In genomic region chr15:83483482-83483881, GRCm38 (mm10) we compare ENCODE assay signal across 8 mouse cellular contexts. TPM values are rescaled to one million over a fixed set of nuclear protein-coding genes. Genes with fewer than 3 reads are reported as not detected.
DNase-seq lines count a peak whose midpoint lies in the region; ATAC-seq and TF ChIP-seq lines count a peak whose summit lies in the region.

No protein-coding gene starts in this region.

- no peak overlapping the region for H3K4me2 ChIP-seq in intestine, embryonic 16.5 days (ENCODE audit: low read depth, low read length)
- no peak overlapping the region for H3K4me2 ChIP-seq in intestine, embryonic 15.5 days (replicated peaks)

- peak; percentile 28; the same call in 1 of the 2 replicates for TF ChIP-seq CTCF in cortical plate, adult 2 months (IDR thresholded peaks at IDR 0.05; ENCODE audit: extremely low read depth, insufficient read depth, low read length)

- H3K27ac ChIP-seq in intestine, embryonic 16.5 days (ENCODE audit: low read length): no peak overlapping the region
- H3K27ac ChIP-seq in intestine, embryonic 15.5 days: no peak overlapping the region
- H3K27ac ChIP-seq in ES-E14 (ENCODE audit: insufficient read depth, low read depth, low read length, poor library complexity, severe bottlenecking): no peak overlapping the region
- H3K27ac ChIP-seq in cortical plate, adult 2 months (ENCODE audit: insufficient read depth, low read length): no peak overlapping the region

- in situ Hi-C loops in ES-E14 (cut with MboI; ENCODE audit: low sequenced_read_pairs in 2 of 2, unreplicated experiment in 2 of 2): no loop called here

- H3K4me1 ChIP-seq in intestine, embryonic 16.5 days (ENCODE audit: control insufficient read depth, insufficient read depth, low read length): 0 out of 2 replicates have a peak, but pooled peaks cover 3% of the 10 kb centered on the region
- H3K4me1 ChIP-seq in intestine, embryonic 15.5 days (replicated peaks): no peaks in the 10 kb centered on the region
- peaks cover 1 to 32% of the 10 kb centered on the region in 2 experiments; a peak in 2 of 4 replicates for H3K4me1 ChIP-seq in ES-E14 (ENCODE audit: control insufficient read depth in 2 of 2, insufficient read depth in 2 of 2, low read length in 2 of 2, poor library complexity in 1 of 2)
- H3K4me1 ChIP-seq in cortical plate, adult 2 months (ENCODE audit: control insufficient read depth, insufficient read depth, low read length): no peaks in the 10 kb centered on the region

- no peak for TF ChIP-seq POLR2A in cortical plate, adult 2 months (IDR thresholded peaks at IDR 0.05; ENCODE audit: extremely low read depth, insufficient read depth, low read length)

- WGBS in intestine, embryonic 16.5 days: 33% methylated on average over 2 of the region's 2 CpGs
- WGBS in intestine, embryonic 15.5 days: 37% methylated on average over 2 of the region's 2 CpGs

- peak; percentile 53 for DNase-seq in ES-E14 (ENCODE audit: low read depth, low spot score)
- DNase-seq in naive thymus-derived CD4-positive, alpha-beta T cell, adult 2 months (ENCODE audit: low read depth): peak; percentile 56
- no peak for DNase-seq in Muller cell, postnatal 12 days (ENCODE audit: inconsistent ontology term)
- DNase-seq in layer of hippocampus, adult 8-10 months (ENCODE audit: low spot score in 2 of 2): no peak
- no peak for DNase-seq in cerebellum, adult 9-10 months

- no peak overlapping the region for H3K4me3 ChIP-seq in intestine, embryonic 16.5 days (ENCODE audit: low read length)
- H3K4me3 ChIP-seq in intestine, embryonic 15.5 days (replicated peaks): no peak overlapping the region
- H3K4me3 ChIP-seq in ES-E14 (ENCODE audit: insufficient read depth in 1 of 2, low read depth in 1 of 2, low read length in 2 of 2, poor library complexity in 1 of 2, severe bottlenecking in 1 of 2): no peak overlapping the region
- H3K4me3 ChIP-seq in cortical plate, adult 2 months (ENCODE audit: insufficient read depth, low read length): no peak overlapping the region

- 0 out of 2 replicates have a peak, but pooled peaks cover 2% of the 10 kb centered on the region for H3K36me3 ChIP-seq in intestine, embryonic 16.5 days (ENCODE audit: control insufficient read depth, insufficient read depth, low read length)
- no peaks in the 10 kb centered on the region for H3K36me3 ChIP-seq in intestine, embryonic 15.5 days
- no peaks in the 10 kb centered on the region for H3K36me3 ChIP-seq in ES-E14 (ENCODE audit: control insufficient read depth, insufficient read depth, low read length, poor library complexity, severe bottlenecking)

- no peaks in the 10 kb centered on the region for H3K9me3 ChIP-seq in intestine, embryonic 16.5 days (ENCODE audit: control insufficient read depth, low read length)
- no peaks in the 10 kb centered on the region for H3K9me3 ChIP-seq in intestine, embryonic 15.5 days
- no peaks in the 10 kb centered on the region for H3K9me3 ChIP-seq in ES-E14 (ENCODE audit: control insufficient read depth, insufficient read depth, low read depth, low read length)

- H3K27me3 ChIP-seq in intestine, embryonic 16.5 days (replicated peaks; ENCODE audit: control insufficient read depth, insufficient read depth, low read length): no peaks in the 10 kb centered on the region
- H3K27me3 ChIP-seq in intestine, embryonic 15.5 days (replicated peaks): no peaks in the 10 kb centered on the region

- no peak overlapping the region for H3K9ac ChIP-seq in intestine, embryonic 16.5 days (ENCODE audit: low read depth, low read length)
- H3K9ac ChIP-seq in intestine, embryonic 15.5 days: no peak overlapping the region
- no peak overlapping the region for H3K9ac ChIP-seq in ES-E14 (ENCODE audit: insufficient read depth, low read depth, low read length, poor library complexity, severe bottlenecking)

- ATAC-seq in intestine, embryonic 16.5 days: 0 out of 2 replicates have a peak, but pooled peaks have one; percentile 32
- no peak for ATAC-seq in intestine, embryonic 15.5 days

TF ChIP-seq in ES-E14, 5 proteins besides CTCF, POLR2A, EP300 and RAD21:
- TF ChIP-seq ZC3H11A (IDR thresholded peaks at IDR 0.05; ENCODE audit: borderline replicate concordance, low read depth, low read length): peak; percentile 20; the same call in 1 of the 2 replicates
- TF ChIP-seq MAFK (IDR thresholded peaks at IDR 0.05; ENCODE audit: insufficient read depth, low read depth, low read length): no peak

RNA-seq across cellular contexts. Expression of gene Pacsin2, which starts 19.1 kb away (rescaled TPM):
- 76.4 and 81.6 TPM in 2 replicates for polyA plus RNA-seq in intestine, embryonic 16.5 days (2015; fragmentation: Nextera tagmentation; extraction: Ambion mirVana)
- polyA plus RNA-seq in intestine, embryonic 15.5 days (2015; fragmentation: Nextera tagmentation; extraction: Ambion mirVana): 70.8 and 78.1 TPM in 2 replicates
- total RNA-seq in ES-E14 (2012; rRNA removed): 43.8 and 67.7 TPM in 2 replicates
- polyA plus RNA-seq in cortical plate, adult 2 months (2012; rRNA removed): 84.4 and 87.8 TPM in 2 replicates
- total RNA-seq in layer of hippocampus, adult 8-10 months (2022): 100 to 1,000 TPM in 3 of 4 experiments, 10 to 100 TPM in 1; 95.2 to 112 (median 106) TPM

RNA-seq across cellular contexts. Expression of gene Ttll1, which starts 27.2 kb away (rescaled TPM):
- 14.1 and 17.1 TPM in 2 replicates for polyA plus RNA-seq in intestine, embryonic 16.5 days (2015; fragmentation: Nextera tagmentation; extraction: Ambion mirVana)
- 17.1 and 18.4 TPM in 2 replicates for polyA plus RNA-seq in intestine, embryonic 15.5 days (2015; fragmentation: Nextera tagmentation; extraction: Ambion mirVana)
- total RNA-seq in ES-E14 (2012; rRNA removed): 5.3 and 7.2 TPM in 2 replicates
- 48.5 and 50.1 TPM in 2 replicates for polyA plus RNA-seq in cortical plate, adult 2 months (2012; rRNA removed)
- total RNA-seq in layer of hippocampus, adult 8-10 months (2022): 10 to 100 TPM; 32.0 to 40.0 (median 36.2) TPM

RNA-seq across cellular contexts. Expression of gene Bik, which starts 43.2 kb away (rescaled TPM):
- polyA plus RNA-seq in intestine, embryonic 16.5 days (2015; fragmentation: Nextera tagmentation; extraction: Ambion mirVana): 3.1 and 4.3 TPM in 2 replicates
- polyA plus RNA-seq in intestine, embryonic 15.5 days (2015; fragmentation: Nextera tagmentation; extraction: Ambion mirVana): 4.3 and 5.6 TPM in 2 replicates
- total RNA-seq in ES-E14 (2012; rRNA removed): 2.5 and 4.4 TPM in 2 replicates
- polyA plus RNA-seq in cortical plate, adult 2 months (2012; rRNA removed): 0.28 and 0.31 TPM in 2 replicates
- under 1 TPM in 3 of 4 experiments, not detected in 1; 0.40 to 0.66 (median 0.47) TPM for total RNA-seq in layer of hippocampus, adult 8-10 months (2022)

Comparison
In these comparisons a context has a peak if more than half of its experiments do, and no peak if none do; other contexts are left out.
1. DNase-seq: peak in ES-E14 (single experiment) and naive thymus-derived CD4-positive, alpha-beta T cell, adult 2 months (single experiment); none in Muller cell, postnatal 12 days (single experiment), layer of hippocampus, adult 8-10 months (0 of 2) and cerebellum, adult 9-10 months (single experiment).